Mouse (Mus musculus): ENCODE measurements around the gene Hyal1. TPM values are rescaled to one million over a fixed set of nuclear protein-coding genes. Genes with fewer than 3 reads are reported as not detected.

The Hyal1 gene
- total RNA-seq, 2 experiments from 2014 or later = 6.0 to 8.5 TPM

- Histone ChIP-seq H3K4me3 (peak overlapping the region; percentile 51), H3K27ac (peak overlapping the region; percentile 100)
- no peak for DNase-seq (ENCODE audit: extremely low spot score in 1 of 2, low spot score in 2 of 2)
- intact Hi-C loops (cut with DNase I) = loop anchor here (1.0 kb wide), 2 partner anchors 21 to 26 kb away; partner anchors contain the start of gene Ifrd2
- TF ChIP-seq CTCF (IDR thresholded peaks at IDR 0.05) = no peak; the same call in none of the 2 replicates
Observed at GRCm38 (mm10) chr9:107612945-107613569, 36.3 kb downstream of the Hyal1 start.

- Histone ChIP-seq H3K4me3 (no peak overlapping the region), H3K27ac (no peak overlapping the region)
- intact Hi-C loops (cut with DNase I) = no loop called here
- DNase-seq (ENCODE audit: extremely low spot score in 1 of 2, low spot score in 2 of 2) = no peak
- TF ChIP-seq CTCF (IDR thresholded peaks at IDR 0.05) = no peak
Observed at GRCm38 (mm10) chr9:107615035-107615434, 38.3 kb downstream of the Hyal1 start.

GRCm38 (mm10) chr9:107617461-107617860, 40.7 kb downstream of the Hyal1 start:
- H3K4me3 ChIP-seq = no peak overlapping the region
- TF ChIP-seq CTCF (IDR thresholded peaks at IDR 0.05) = peak; percentile 27
- peak overlapping the region; percentile 18; the same call in 1 of the 2 replicates for H3K27ac ChIP-seq
- intact Hi-C loops (cut with DNase I) = no loop called here
- no peak for DNase-seq (ENCODE audit: extremely low spot score in 1 of 2, low spot score in 2 of 2)

GRCm38 (mm10) chr9:107618098-107618497, 41.4 kb downstream of the Hyal1 start:
- intact Hi-C loops (cut with DNase I) = no loop called here
- no peak for DNase-seq (ENCODE audit: extremely low spot score in 1 of 2, low spot score in 2 of 2)
- Histone ChIP-seq H3K4me3 (no peak overlapping the region), H3K27ac (peak overlapping the region; percentile 64)
- no peak for TF ChIP-seq CTCF (IDR thresholded peaks at IDR 0.05)

GRCm38 (mm10) chr9:107618778-107619545, 42.2 kb downstream of the Hyal1 start:
- intact Hi-C loops (cut with DNase I) = no loop called here
- no peak for DNase-seq (ENCODE audit: extremely low spot score in 1 of 2, low spot score in 2 of 2)
- Histone ChIP-seq H3K4me3 (no peak overlapping the region), H3K27ac (peak overlapping the region; percentile 64)
- TF ChIP-seq CTCF (IDR thresholded peaks at IDR 0.05) = no peak

GRCm38 (mm10) chr9:107619546-107619879, 42.8 kb downstream of the Hyal1 start:
- intact Hi-C loops (cut with DNase I) = no loop called here

GRCm38 (mm10) chr9:107620954-107621353, 44.2 kb downstream of the Hyal1 start:
- H3K27ac ChIP-seq = no peak overlapping the region
- intact Hi-C loops (cut with DNase I) = no loop called here

More at GRCm38 (mm10) chr9:107619546-107619879, 42.8 kb downstream of the Hyal1 start:
- DNase-seq (ENCODE audit: extremely low spot score in 1 of 2, low spot score in 2 of 2) = no peak
- Histone ChIP-seq H3K27ac (0 out of 2 replicates have a peak overlapping the region, but pooled peaks have one; percentile 64), H3K4me3 (no peak overlapping the region)
- no peak for TF ChIP-seq CTCF (IDR thresholded peaks at IDR 0.05)

DNA sequence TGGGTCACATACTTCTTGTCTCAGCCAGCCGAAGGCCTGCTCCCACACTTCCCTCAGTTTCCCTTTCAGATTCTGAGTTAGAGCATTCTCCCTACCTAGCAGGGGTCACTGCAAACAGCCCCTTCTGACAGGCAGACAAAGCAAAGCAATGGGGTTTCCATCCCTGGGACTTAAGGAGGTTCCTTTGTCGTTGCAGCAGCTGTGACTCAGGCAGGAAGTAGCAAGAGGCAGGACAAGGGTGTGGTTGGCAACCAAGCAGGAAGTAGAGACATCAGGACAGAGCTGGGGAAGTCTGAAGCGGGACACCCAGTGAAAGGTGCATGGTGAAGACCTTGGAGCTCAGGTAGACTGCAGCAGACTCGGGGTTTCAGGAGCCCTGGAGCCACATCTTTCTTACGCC, 47.8 kb downstream of the Hyal1 start:
- TF ChIP-seq CTCF (IDR thresholded peaks at IDR 0.05) = no peak
- Histone ChIP-seq H3K27ac (peak overlapping the region; percentile 56), H3K4me3 (no peak overlapping the region)
- intact Hi-C loops (cut with DNase I) = no loop called here
- no peak for DNase-seq (ENCODE audit: extremely low spot score in 1 of 2, low spot score in 2 of 2)

More at GRCm38 (mm10) chr9:107620954-107621353, 44.2 kb downstream of the Hyal1 start:
- H3K4me3 ChIP-seq = no peak overlapping the region
- TF ChIP-seq CTCF (IDR thresholded peaks at IDR 0.05) = no peak
- no peak for DNase-seq (ENCODE audit: extremely low spot score in 1 of 2, low spot score in 2 of 2)

DNA sequence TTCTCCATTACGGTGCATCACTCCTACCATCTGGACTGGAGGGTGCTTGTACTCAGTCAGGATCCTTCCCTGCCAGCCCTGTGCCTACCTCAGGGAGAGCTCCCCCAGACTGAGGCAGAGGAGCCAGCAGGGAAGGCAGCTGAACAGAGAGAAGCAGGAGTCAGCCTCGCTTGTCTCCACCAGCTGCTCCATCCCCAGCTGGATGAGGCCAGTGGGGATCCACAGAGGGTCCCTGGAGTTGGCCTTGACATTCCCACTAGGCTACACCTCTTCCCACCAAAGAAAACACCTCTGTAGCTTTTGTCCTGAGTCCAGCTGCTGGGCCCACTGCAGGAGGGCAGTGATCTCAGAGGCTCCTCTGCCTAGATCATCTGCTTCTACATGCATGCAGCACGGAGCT, 48.2 kb downstream of the Hyal1 start:
- Histone ChIP-seq H3K4me3 (no peak overlapping the region), H3K27ac (peak overlapping the region; percentile 56)
- no peak for DNase-seq (ENCODE audit: extremely low spot score in 1 of 2, low spot score in 2 of 2)
- no peak for TF ChIP-seq CTCF (IDR thresholded peaks at IDR 0.05)
- intact Hi-C loops (cut with DNase I) = no loop called here

- DNase-seq (ENCODE audit: extremely low spot score in 1 of 2, low spot score in 2 of 2) = no peak
- H3K4me3 ChIP-seq = no peak overlapping the region
- peak; percentile 25 for TF ChIP-seq CTCF (IDR thresholded peaks at IDR 0.05)
- H3K27ac ChIP-seq = peak overlapping the region; percentile 56
- intact Hi-C loops (cut with DNase I) = loop anchor here (1.0 kb wide), 1 partner anchor 19 kb away; no protein-coding TSS in a partner anchor
Observed at GRCm38 (mm10) chr9:107625351-107626128, 48.8 kb downstream of the Hyal1 start.

DNA sequence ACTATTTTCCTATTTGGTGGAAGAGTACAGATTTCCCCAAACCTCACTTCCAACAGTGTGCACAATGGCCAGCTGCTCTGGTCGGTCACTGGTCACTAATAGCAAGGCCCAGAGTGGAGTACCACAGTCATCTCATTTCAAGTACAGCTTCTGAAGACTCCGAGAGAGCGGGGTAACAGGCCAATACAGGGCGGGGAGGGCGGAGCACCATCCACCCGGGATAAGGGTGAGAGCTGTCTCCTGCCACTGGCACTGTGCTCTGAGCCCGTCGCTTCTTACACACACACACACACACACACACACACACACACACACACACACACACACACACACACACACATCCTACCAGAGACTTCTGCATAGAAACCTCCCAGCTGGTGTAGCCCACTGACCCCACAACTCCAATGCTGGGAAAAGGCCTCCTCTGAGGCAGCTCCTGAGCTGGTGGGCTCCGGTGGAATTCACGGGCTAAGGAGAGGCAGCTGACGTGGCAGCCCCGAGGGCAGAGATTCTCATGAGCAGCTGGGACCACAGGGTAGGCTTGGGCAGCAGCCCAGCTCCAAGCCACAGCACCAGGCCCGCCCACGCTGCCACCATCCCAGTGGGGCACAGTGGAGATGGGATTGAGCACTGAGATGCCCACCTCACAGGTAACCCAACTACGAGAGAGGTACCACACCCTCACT, 49.6 kb downstream of the Hyal1 start:
- H3K27ac ChIP-seq = peak overlapping the region; percentile 79
- DNase-seq (ENCODE audit: extremely low spot score in 1 of 2, low spot score in 2 of 2) = no peak
- TF ChIP-seq CTCF (IDR thresholded peaks at IDR 0.05) = no peak
- intact Hi-C loops (cut with DNase I) = loop anchor here (1.0 kb wide), 1 partner anchor 18 kb away; no protein-coding TSS in a partner anchor
- no peak overlapping the region for H3K4me3 ChIP-seq

Measured in left cerebral cortex, adult 2 months (tissue).